Mouse (Mus musculus) cerebellum, postnatal 25 days (tissue): Measurements from ENCODE around the gene Pappa2.

ENCODE experiments used
- DNase-seq, 2 experiments: peaks; one replicate each; pipeline ENCODE4 v3.0.0; 2021; ENCODE audit warnings: mixed read lengths in 2 of 2

The Pappa2 gene

GRCm38 (mm10) chr1:158980390-158980789 is at the start of gene Pappa2:
Pappa2 (minus strand) TSS chr1:158980490.
- no peak for DNase-seq

GRCm38 (mm10) chr1:159029106-159029505 is 48.8 kb upstream of the Pappa2 start:
- DNase-seq = no peak

GRCm38 (mm10) chr1:159014940-159015660 is 34.8 kb upstream of the Pappa2 start:
- DNase-seq = no peak

- no peak for DNase-seq
Measured at GRCm38 (mm10) chr1:158987042-158987441, 6.8 kb upstream of the Pappa2 start.

GRCm38 (mm10) chr1:158962340-158962739 is 17.9 kb downstream of the Pappa2 start:
- no peak for DNase-seq

GRCm38 (mm10) chr1:158960984-158961383 is 19.3 kb downstream of the Pappa2 start:
- DNase-seq = no peak

- no peak for DNase-seq
Measured at GRCm38 (mm10) chr1:158960549-158960948, 19.7 kb downstream of the Pappa2 start.

GRCm38 (mm10) chr1:158956361-158956760 is 23.9 kb downstream of the Pappa2 start:
- no peak for DNase-seq

- peak in 1 of 2 experiments; percentile 9 for DNase-seq
Measured at GRCm38 (mm10) chr1:158954785-158955184, 25.5 kb downstream of the Pappa2 start.

GRCm38 (mm10) chr1:158953479-158954207 is 26.6 kb downstream of the Pappa2 start:
- DNase-seq = peak; percentile 60 to 73

GRCm38 (mm10) chr1:158949041-158949440 is 31.2 kb downstream of the Pappa2 start:
- DNase-seq = no peak

GRCm38 (mm10) chr1:158947981-158948735 is 32.1 kb downstream of the Pappa2 start:
- no peak for DNase-seq

GRCm38 (mm10) chr1:158944936-158945335 is 35.4 kb downstream of the Pappa2 start:
- no peak for DNase-seq

GRCm38 (mm10) chr1:158942864-158943263 is 37.4 kb downstream of the Pappa2 start:
- no peak for DNase-seq

- DNase-seq = no peak
Measured at GRCm38 (mm10) chr1:158940966-158941365, 39.3 kb downstream of the Pappa2 start.

- no peak for DNase-seq
Measured at GRCm38 (mm10) chr1:158934447-158934846, 45.8 kb downstream of the Pappa2 start.

GRCm38 (mm10) chr1:158931202-158931827 is 49.0 kb downstream of the Pappa2 start:
- DNase-seq = no peak

GRCm38 (mm10) chr1:158929369-158929768 is 50.9 kb downstream of the Pappa2 start:
- DNase-seq = no peak

GRCm38 (mm10) chr1:158920451-158920850 is 59.8 kb downstream of the Pappa2 start:
- no peak for DNase-seq

- DNase-seq = no peak
Measured at GRCm38 (mm10) chr1:158918890-158919289, 61.4 kb downstream of the Pappa2 start.

- peak; percentile 30 to 47 for DNase-seq
Measured at GRCm38 (mm10) chr1:158917067-158917466, 63.2 kb downstream of the Pappa2 start.

- peak; percentile 15 to 32 for DNase-seq
Measured at GRCm38 (mm10) chr1:158915592-158915991, 64.7 kb downstream of the Pappa2 start.

- DNase-seq = no peak
Measured at GRCm38 (mm10) chr1:158910661-158911060, 69.6 kb downstream of the Pappa2 start.
